Mouse (Mus musculus) large intestine, adult 2 months (tissue): ENCODE data around the gene Ciz1. TPM values are rescaled to one million over a fixed set of nuclear protein-coding genes. Genes with fewer than 3 reads are reported as not detected.
A peak's percentile ranks its signal among the peaks of the same experiment; 100 is the strongest.

ENCODE experiments used
- DNase-seq: peaks from one replicate; pipeline ENCODE4 v3.0.0-alpha.2; 2012; ENCODE audit warnings: low read depth, low spot score
- WGBS: fragments of 180-500 bp; shearing (Covaris S2); methylation state at CpG from one replicate; pipeline ENCODE4 v1.1.7; 2018; 5-methylcytosine and 5-hydroxymethylcytosine counted together
- polyA plus RNA-seq: library from polyadenylated mRNA; depleted of rRNA; stranded (reverse); fragments of >200 nt; gene quantifications from 2 replicates; pipeline ENCODE4 v1.2.3, GENCODE M21; 2012

Gene Ciz1
- polyA plus RNA-seq, 1 experiment, result 102 TPM

DNA sequence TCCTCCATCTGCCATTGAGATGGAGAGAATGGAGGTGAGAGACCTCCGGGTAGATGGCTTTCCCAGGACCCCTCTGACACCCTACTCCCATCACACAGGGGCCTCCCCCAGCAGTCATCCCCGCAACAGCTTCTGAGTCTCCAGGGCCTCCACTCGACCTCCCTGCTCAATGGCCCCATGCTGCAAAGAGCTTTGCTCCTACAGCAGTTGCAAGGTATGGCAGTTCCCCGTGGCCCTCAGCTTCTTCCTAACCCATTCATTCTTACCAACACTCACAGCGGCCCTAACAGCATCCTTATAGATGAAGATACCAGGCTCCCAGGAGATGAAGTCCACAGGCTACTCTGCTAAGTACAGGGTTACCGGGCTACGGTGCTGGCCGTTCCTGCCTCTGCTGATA lies 12.0 kb downstream of the Ciz1 start:
- no peak for DNase-seq
- 85% methylated on average over 8 of the region's 8 CpGs for WGBS

DNA sequence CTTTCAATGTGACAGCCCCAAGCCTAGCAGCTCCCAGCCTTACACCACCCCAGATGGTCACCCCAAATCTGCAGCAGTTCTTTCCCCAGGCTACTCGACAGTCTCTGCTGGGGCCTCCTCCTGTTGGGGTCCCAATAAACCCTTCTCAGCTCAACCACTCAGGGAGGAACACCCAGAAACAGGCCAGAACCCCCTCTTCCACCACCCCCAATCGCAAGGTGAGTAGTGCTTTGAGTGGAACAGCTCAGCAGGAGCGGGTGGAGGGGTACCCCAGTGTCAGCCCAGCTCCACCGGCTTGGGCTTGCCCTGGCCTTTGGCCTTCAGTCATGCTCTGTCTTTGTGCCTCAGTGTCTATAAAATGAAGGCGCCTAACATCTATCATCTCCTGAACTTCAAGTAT lies 15.2 kb downstream of the Ciz1 start:
- DNase-seq, result no peak
- 91% methylated on average over 5 of the region's 5 CpGs for WGBS

DNA sequence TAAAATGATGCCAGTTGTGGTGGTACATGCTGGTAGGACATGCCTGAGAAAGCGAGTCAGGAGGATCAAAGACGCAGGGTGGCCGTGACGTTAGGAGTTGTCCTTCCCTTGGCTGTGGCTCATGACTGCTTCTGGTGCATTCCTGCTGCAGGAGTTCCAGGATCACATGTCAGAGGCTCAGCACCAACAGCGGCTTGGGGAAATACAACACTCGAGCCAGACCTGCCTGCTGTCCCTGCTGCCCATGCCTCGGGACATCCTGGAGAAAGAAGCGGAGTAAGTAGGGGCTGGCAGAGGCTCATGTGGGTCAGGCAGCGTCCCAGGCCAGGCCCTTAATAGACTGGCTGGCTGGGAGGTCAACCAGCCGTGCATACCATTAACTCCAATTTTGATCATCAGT lies 22.1 kb downstream of the Ciz1 start:
- no peak for DNase-seq
- 91% methylated on average over 10 of the region's 10 CpGs for WGBS

DNA sequence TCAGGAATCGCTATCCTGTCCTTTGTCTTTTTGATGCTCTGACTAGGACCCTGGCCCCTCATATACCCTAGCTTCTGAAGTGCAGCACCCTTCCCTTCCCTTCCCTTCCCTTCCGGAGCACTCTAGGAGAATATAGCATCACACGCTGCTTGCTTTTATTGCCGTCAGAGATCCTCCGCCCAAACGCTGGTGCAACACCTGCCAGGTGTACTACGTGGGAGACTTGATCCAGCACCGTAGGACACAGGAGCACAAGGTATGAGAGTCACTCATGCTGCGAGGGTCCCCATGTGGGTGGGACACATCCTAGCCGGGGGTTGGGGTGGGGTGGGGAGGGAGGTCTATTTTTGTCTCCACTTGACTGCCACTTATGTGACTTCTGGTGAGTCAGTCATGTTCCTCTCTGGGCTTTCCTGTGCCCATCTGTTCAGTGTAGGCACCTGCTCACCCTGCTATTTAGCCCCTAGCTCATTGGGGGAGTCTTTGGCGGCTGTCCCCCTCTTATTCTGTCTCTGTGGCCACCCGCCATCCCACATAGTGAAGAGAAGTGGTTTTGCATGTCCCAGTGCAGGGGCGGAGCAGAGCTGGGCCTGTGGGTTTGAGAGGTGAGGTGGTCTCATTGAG lies 23.3 kb downstream of the Ciz1 start:
- 70% methylated on average over 13 of the region's 13 CpGs for WGBS
- DNase-seq, result no peak

DNA sequence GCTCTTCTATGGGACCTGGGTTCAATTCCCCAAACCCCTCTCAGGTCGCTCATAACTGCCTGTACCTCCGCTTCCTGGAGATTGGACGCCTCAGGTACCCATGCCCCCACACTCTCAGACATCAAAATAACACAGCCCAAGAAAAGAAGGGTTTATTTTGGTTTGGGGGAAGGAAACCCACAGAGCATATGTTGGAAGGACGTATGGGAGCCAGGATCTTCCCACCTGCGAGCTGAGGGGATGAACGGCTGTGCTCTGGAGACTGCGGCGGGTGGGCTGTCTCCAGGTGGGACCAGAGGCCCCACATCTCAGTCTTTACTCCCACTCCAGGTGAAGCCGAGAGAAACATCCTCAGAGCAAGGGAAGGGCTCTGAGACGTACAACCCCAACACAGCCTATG lies 24.8 kb downstream of the Ciz1 start:
- 94% methylated on average over 10 of the region's 10 CpGs for WGBS
- DNase-seq, result no peak

DNA sequence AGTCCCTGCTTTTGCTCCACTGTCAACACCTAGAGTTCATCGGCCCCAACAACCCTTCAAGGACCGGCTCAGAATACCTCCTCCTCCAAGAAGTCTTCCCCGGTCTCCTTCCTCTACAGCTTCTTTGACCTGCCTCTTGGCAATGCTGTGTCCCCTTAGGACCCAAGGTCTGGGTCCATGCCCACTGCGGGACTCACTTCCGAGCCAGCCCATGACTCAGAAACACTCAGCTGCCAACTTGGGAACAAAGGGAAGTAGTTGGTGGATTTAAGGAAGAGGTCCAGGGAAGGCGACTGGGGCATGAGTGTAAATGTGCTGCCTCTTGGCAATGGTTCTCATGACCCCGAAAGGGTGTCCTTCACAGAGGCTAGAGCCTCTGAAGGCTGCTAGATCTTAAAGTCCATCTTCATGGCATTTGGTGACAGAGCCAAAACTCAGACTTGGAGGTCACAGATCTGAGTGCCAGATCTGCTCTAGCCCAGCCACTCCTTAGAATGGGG lies 27.9 kb downstream of the Ciz1 start:
- no peak for DNase-seq
- WGBS, result 76% methylated on average over 7 of the region's 7 CpGs

DNA sequence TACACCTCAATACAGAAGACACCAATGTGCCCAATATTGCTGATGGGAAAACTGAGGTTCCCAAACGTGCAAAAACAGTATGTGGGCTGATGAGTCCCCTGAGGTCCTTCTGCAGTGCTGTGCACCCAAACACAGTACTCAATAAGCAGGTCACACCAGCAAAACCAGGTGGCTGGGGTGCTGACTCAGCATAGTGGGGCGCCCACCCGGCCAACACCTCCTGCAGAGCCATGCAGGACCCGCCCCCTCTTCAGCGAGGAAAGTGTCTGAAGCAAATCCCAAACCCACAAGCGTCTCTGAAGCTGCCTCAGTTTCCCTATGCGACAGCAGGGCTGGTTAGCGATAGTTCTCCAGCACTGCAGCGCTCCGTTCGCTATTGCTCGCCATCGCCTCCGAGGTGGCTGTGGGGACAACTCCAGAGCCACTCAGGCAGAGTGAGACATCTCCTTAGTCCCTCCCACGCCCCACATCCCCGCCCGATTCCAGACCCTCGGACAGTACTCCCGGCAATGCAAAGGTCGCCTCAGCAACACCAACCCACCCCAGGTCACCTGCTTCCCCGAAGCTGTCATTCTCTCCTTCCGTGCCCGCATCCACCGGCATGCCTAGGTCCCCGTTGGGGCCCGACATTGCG lies 29.1 kb downstream of the Ciz1 start:
- under 1% methylated on average over 27 of the region's 27 CpGs for WGBS
- no peak for DNase-seq

DNA sequence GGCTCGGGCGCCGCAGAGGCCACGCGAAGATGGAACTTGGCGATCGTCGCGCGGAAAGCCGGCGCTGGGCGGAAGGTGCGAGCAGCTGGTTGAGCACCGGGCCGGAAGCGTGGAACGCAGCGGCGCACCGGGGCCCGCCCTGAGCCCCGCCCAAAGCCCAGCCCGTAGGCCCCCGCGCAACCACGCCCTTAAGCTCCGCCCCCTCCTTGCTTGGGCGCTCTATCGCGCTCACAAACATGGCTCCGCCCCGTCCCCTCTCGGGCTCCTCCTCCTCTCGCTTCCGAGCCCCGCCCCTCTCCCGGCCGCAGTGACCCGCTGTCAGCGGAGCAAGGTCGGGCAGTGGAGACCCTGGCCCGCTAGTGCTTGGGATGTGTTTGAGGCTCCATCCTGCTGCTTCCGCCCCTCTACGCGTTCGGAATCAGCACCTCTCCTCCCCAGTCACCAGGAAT lies 29.7 kb downstream of the Ciz1 start, which contains the start of gene 1110008P14Rik:
Gene 1110008P14Rik, minus strand, starts transcription at position 164 of the 449 bp plus-strand sequence.
- under 1% methylated on average over 43 of the region's 47 CpGs for WGBS
- DNase-seq, result peak; percentile 87

DNA sequence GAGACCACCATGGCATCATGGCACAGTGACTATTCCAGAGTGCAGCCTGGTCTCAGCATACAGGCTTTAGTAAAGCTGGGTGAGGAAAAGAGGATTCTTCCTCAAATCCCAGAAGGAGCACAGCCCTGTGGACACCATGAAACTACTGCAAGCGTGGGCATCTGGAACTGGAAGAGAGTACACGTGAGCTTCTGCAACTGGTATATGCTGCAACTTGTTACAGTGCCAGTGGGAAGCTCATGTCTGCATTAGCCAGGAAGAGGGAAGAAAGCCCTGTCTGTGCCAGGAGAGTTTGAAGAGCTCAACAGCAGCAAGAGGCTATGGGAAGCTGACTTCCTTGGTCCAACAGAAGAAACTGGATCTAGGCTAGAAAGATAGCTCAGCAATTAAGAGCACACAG lies 30.6 kb downstream of the Ciz1 start:
- WGBS, result 73% methylated on average over 2 of the region's 2 CpGs
- DNase-seq, result no peak

DNA sequence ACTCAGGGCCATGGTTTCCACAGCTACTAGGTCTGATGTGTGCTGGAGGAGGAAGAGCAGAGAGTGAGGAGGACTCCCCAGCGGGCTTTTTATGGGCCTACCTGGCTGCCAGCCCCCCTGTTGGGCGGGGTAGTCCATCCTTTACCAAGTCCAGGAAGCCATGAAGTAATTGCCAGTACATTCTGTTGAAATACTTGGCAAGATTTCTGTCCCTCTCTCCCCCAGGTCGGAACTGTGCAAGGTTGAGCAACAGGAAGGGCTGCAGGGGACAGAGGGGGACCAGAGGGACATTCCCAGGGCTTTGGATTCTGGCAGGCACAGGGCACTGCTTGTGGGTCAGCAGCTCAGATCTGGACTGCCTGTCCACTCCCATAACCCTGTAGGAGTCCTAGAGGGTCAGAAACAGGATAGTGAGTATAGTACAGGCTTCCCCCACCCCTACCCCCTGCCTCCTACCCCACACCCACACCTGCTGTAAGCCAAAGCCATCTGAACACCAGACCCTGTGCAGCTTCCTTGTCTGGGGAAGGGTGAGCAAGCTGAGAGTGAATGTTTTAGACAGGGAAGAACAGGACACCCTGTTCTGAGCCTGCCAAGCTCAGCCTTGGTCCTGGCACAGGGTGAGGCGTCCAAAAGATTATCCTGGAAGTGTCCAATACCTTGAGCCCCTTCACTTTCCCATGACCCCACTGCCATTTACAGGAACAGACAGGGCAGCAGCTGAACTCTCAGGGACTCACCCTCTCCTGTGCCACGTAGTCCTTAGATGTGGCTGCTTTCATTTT lies 35.8 kb downstream of the Ciz1 start, which contains the start of gene Lcn2:
Gene Lcn2, minus strand, starts transcription at position 547 of the 785 bp plus-strand sequence.
- WGBS, result 44% methylated on average over 5 of the region's 5 CpGs
- DNase-seq, result no peak

DNA sequence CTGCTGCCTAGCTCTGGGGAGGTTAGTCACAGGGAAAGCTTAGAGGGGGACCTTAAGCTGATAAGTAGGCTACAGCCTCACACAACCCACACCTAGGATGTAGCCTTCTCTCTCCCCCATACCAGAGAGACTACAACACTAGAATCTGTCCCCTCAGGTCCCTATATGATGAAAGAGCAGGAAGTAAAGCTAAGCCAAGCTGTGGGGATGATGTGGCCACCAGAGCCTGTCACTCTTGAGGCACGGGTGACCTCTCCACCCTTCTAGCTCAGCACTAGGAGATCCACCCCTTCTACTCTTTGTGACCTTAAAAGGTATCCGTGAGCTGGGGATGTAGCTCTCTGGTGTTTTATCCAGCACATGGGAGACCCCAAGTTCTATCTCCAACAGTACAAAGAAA lies 37.0 kb downstream of the Ciz1 start:
- WGBS, result 79% methylated on average over 2 of the region's 2 CpGs
- DNase-seq, result no peak

DNA sequence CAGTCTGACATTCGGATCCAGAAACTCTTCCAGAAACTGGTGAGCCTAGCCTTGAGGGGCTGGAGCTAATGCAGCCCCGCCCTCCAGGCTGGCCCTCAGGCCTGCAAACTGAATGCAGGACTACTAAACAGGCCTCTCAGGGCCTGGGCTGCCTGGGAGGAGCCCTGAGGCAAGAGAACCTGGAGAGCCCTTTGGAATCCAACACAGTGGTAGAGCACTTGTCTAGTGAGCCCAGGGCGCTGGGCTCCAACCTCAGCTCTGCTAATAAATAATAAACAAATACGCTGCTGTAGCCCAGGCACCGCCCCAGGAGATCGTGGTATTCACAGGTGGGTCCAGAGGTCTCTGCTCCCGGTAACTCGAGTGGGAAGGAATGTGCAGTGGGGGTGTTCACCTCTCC lies 38.7 kb downstream of the Ciz1 start:
- 75% methylated on average over 8 of the region's 8 CpGs for WGBS
- DNase-seq, result no peak

DNA sequence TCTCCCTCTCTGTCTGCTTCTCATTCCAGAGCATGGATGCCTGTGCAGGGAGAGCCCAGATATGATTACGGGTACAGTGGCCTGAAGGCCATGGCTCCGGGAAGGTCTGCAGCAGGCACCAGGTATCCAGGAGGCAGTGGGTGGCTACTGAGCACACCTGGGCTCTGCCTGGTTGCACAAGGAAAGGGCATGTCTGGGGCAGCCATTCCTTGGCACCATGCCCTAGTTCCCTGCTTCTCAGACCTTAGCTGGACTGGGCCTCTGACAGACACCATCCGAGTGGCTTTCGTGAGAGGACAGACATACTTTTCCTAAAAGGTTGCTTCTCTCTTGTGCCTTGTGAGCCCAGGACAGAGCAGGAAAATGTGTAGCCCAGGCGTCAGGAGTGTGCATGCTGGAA lies 39.9 kb downstream of the Ciz1 start:
- DNase-seq, result no peak
- WGBS, result 67% methylated on average over 5 of the region's 5 CpGs

DNA sequence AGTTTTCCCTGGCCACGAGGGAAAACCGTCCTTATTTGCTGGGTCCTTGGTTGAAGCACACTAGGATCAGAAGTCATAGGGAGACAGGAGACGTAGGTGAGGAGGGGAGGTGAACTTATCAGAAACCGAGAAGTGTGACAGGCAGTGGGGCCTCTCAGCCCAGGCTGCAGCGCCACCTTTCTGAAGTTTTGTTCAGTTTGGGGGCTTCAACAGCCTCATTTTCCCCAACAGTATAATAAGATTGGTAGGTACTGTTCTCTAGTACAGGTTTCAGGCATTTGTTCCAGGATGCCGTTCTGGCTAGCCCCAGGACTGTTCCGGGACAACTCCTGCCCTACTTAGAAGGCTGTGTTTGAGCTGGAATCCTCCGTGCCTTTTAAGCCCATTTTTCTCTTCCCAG lies 42.8 kb downstream of the Ciz1 start:
- DNase-seq, result no peak
- 1% methylated on average over 8 of the region's 8 CpGs for WGBS

DNA sequence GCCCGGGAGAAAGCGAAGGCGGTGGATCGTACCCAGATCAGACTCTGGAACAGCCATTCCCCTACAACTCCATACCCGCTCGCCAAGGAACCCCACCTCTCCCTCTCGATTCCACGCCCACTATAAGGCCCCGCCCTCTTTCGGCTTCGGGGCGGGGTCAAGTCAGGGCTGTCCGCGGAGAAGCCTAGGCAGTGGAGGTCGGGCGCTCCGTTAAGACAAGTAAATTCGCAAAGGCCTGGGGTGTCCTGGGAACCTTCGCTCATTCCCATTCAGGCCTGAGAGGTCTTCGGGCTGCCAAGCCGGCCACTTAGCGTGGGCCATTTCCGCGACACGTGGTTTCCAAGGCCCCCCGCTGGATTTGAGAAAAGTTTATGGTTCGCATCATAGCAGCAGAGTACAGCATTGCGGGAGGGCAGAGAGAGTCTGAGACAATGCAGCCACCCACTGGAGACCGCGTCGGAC lies 43.4 kb downstream of the Ciz1 start, which contains the start of gene Ptges2:
Gene Ptges2, plus strand, starts transcription at position 413 of the 462 bp plus-strand sequence.
- DNase-seq, result peak; percentile 85

DNA sequence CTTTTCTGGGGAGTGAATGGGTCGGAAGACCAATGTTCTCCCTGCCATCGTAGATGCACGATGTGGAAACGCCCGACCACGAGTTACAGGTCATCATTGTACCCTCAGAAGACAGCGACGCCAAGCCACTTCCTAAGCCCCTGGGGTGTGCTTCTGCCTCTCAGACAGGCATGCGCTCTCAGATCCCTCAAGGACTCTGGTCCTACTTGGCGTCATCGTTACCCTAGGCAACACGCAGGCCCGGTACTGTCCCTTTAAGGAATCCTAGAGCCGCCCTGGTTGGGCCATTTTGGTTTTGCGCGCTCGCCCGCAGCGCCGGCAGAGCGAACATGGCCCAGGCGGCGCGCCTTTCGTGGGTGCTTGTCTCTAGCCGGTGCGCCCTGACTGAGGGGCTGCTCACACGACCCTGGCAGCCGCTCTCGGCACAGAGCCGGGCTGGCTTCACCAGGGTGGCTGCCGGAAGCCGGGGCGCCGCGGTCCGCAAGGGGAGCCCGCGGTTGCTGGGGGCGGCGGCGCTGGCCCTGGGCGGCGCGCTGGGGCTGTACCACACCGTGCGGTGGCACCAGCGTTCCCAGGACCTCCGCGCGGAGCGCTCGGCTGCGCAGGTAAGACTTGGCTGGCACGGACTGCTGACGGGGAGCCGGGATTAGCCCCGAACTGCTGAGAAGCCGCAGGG lies 44.0 kb downstream of the Ciz1 start:
- peak; percentile 84 for DNase-seq
- WGBS, result under 1% methylated on average over 59 of the region's 59 CpGs

More for the DNA sequence above, 43.4 kb downstream of the Ciz1 start, which contains the start of gene Ptges2:
- under 1% methylated on average over 31 of the region's 31 CpGs for WGBS

DNA sequence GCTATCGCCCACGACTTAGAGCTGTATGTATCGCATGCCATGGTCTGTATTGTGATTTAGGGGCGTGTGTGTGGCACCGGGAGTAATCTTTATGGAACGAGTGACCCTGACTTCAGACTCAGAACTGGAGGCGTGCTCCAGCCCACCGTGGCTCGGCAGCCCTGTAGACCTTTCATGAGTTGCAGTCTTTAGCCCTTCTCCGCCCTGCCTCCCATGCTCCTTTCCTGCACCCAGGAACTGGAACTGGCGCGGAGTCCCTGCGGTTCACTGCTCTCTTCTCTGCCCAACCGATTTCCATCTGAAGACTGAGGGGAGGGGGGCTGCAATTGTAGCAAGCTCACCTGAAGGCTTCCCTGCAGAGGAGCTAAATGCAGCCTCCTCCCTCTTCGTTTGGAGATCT lies 44.6 kb downstream of the Ciz1 start:
- 0% methylated on average over 15 of the region's 15 CpGs for WGBS
- DNase-seq, result no peak

DNA sequence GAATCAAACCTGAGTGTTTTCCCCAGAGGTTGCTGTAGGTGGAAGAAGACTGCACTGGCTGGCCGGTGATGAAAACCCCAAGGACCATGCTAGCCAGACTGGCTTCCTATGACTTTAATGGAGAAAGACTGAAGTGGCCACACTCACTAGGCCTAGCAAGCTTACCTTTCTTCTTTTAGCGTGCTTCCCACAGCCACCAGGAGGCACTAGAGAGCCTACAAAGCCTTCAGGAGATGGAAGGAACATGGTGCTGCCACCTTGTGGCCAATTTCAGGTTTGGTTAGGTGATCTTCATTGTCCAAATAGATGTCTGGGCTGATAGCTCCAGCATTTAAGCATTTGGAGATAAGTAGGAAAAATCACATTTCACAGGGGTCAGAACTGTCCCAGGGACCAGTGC lies 52.5 kb downstream of the Ciz1 start:
- peak; percentile 100 for DNase-seq
- 20% methylated on average over 2 of the region's 2 CpGs for WGBS

DNA sequence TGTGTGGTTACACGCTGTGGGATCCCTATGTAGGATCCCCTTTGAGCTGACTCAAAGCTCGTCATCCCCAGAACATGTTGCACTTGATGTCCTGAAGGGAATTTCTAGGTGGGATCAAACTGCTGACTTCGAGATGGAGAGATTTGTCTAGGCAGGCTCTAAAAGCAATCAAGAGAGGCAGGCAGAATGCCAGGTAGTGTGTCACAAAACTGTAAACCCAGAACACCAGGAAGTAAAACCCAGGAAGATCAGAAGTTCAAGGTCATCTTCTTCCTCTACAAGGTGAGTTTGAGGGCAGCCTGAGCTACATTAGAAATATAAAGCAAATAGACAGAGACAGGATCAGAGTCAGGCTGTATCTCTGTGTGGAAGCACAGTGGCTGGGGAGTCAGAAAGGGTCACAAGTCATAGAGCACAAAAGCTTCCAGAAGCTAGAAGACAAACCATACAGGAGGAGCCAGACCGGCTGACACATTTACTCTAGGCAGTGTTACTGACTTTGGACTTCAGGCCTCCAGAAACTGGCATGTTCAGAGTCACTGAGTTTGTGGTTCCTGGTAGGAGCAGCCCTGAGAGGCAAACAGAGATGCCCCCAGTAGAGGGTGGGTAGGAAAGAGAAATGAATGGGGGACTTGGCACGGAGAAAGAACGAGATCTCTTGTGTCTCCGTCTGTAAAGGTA lies 55.2 kb downstream of the Ciz1 start:
- 74% methylated on average over 7 of the region's 7 CpGs for WGBS
- no peak for DNase-seq
